Comparison of ENCODE assay signal across 15 mouse cellular contexts in the genomic region with DNA sequence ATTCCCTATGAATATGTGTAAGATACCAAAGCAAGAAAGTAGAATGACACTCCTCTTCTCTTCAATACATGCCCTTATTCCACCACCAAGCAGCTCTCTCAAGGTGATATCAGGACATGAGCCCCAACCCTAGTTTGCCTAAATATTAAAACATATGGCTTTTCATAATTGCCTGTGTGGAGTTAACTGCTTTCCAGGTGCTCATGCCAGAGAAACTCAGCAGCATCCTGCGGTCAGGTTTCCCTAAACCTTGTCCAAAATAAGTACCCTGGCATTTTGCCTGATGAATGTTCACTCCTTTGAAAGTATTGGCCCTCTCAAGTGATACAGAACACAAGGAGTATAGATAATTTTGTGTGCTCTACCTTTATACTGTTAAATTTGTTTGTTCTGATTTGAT.
DNase-seq lines count a peak whose midpoint lies in the region; TF ChIP-seq lines count a peak whose summit lies in the region.
"Had no signal": no experiment of that assay in that cellular context is flagged by ENCODE, and none has a peak within 500 bp of the region (broad histone marks: within the 10 kb centered on the region; RNA-seq: fewer than 3 reads in every experiment).

No protein-coding gene starts in this region.

- TF ChIP-seq POLR2A in cerebellum, adult 2 months (IDR thresholded peaks at IDR 0.05; ENCODE audit: borderline replicate concordance, insufficient read depth, low read length) = no peak

- peak; percentile 39 for DNase-seq in cerebellum, adult 11 months
- DNase-seq in cerebellum, adult 2 months = peak; percentile 34 to 91
- peak; percentile 50 to 68 for DNase-seq in cerebellum, postnatal 10 days
- no peak for DNase-seq in heart, adult 18-20 months
- no peak for DNase-seq in layer of hippocampus, postnatal 36 days
- DNase-seq in spleen, postnatal 14 days (ENCODE audit: low spot score in 2 of 2) = no peak
- DNase-seq: adrenal gland, postnatal 10 days; forebrain, postnatal 0 days; gastrocnemius, adult 2 months; gastrocnemius, postnatal 25 days; heart, postnatal 36 days; kidney, adult 8-10 months had no signal

- no peaks in the 10 kb centered on the region for H3K27me3 ChIP-seq in cerebellum, adult 2 months (ENCODE audit: control insufficient read depth, insufficient read depth, low read length)
- H3K27me3 ChIP-seq: forebrain, embryonic 13.5 days; heart, embryonic 13.5 days had no signal

- H3K27ac ChIP-seq in cerebellum, adult 2 months (ENCODE audit: insufficient read depth, low read length) = no peak overlapping the region
- H3K27ac ChIP-seq: embryonic facial prominence, embryonic 10.5 days; forebrain, embryonic 13.5 days; gastrocnemius, adult 2 months; heart, embryonic 13.5 days had no signal

- WGBS in cerebellum, adult 2 months = 2% methylated on average over 1 of the region's 1 CpGs

- H3K4me3 ChIP-seq in cerebellum, adult 2 months (replicated peaks; ENCODE audit: insufficient read depth, low read depth, low read length) = no peak overlapping the region
- H3K4me3 ChIP-seq: embryonic facial prominence, embryonic 10.5 days; forebrain, embryonic 13.5 days; gastrocnemius, adult 2 months; heart, embryonic 13.5 days had no signal

- no peak for TF ChIP-seq CTCF in cerebellum, adult 2 months (IDR thresholded peaks at IDR 0.05; ENCODE audit: borderline replicate concordance, insufficient read depth, low read depth, low read length)

- peaks cover 13% of the 10 kb centered on the region; the same call in 1 of the 2 replicates for H3K4me1 ChIP-seq in cerebellum, adult 2 months (ENCODE audit: control insufficient read depth, insufficient read depth, low read length)
- H3K4me1 ChIP-seq: embryonic facial prominence, embryonic 10.5 days; forebrain, embryonic 13.5 days; heart, embryonic 13.5 days had no signal

Comparison
In these comparisons a context has a peak if more than half of its experiments do, and no peak if none do; other contexts are left out.
1. DNase-seq: peak in cerebellum, adult 11 months (single experiment), cerebellum, adult 2 months (2 of 2) and cerebellum, postnatal 10 days (2 of 2); none in heart, adult 18-20 months (0 of 2), layer of hippocampus, postnatal 36 days (0 of 2) and spleen, postnatal 14 days (0 of 2).